Mouse (Mus musculus) colon, adult 2 months (tissue): ENCODE data around the gene Tat. TPM values are rescaled to one million over a fixed set of nuclear protein-coding genes. Genes with fewer than 3 reads are reported as not detected.

ENCODE experiments used
- polyA plus RNA-seq: library from polyadenylated mRNA; depleted of rRNA; stranded (reverse); fragments of >200 nt; gene quantifications from 2 replicates; pipeline ENCODE4 v1.2.3, GENCODE M21; 2012; rRNA removed

The Tat gene
- polyA plus RNA-seq, result 13.1 and 20.7 TPM in 2 replicates

GRCm38 (mm10) chr8:109990224-109990623, at the start of gene Tat:
Gene Tat, plus strand, starts transcription at chr8:109990437.

GRCm38 (mm10) chr8:109961693-109962367, 28.4 kb upstream of the Tat start, which contains the start of gene Marveld3:
Gene Marveld3, minus strand, starts transcription at chr8:109962203.

DNA sequence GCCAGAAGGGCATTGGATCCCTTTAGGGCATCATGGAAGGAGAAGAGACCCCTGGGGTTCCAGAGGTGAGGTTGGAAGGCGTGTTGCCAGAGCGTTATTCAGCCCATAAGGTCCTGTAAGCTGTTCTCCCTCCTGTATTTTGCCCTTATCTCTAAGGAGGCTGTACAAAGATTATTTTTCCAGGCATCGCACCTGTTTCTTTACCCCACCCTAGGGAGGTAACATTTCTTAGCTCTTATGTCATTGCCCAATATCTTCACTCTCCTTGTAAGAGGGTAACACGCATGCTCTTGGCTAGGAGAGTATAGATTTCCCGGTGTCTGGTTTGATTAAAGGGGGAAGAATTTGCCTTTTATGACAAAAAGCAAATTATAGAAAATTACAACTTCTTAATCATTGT, 49.4 kb downstream of the Tat start, which contains the start of gene Chst4:
TSS of gene Chst4 (minus strand) at position 82 of the 400 bp plus-strand sequence.

Other genes with a start within 250 kb of the Tat start
- 21.0 and 21.6 TPM in 2 replicates for gene Ap1g1, start 211.9 kb upstream of the Tat start, polyA plus RNA-seq
- gene Phlpp2, start 121.9 kb upstream of the Tat start, polyA plus RNA-seq, result 13.4 and 13.8 TPM in 2 replicates
- 47.6 and 50.9 TPM in 2 replicates for gene Marveld3, start 28.2 kb upstream of the Tat start, polyA plus RNA-seq
- gene Chst4, start 49.3 kb downstream of the Tat start, polyA plus RNA-seq, result 119 and 169 TPM in 2 replicates
- gene Zfp612, start 89.3 kb downstream of the Tat start, polyA plus RNA-seq, result 2.1 TPM in 2 replicates
- gene Gm21964, start 110.8 kb downstream of the Tat start, polyA plus RNA-seq, result not detected in 2 replicates
- not detected in 2 replicates for gene Gm17720, start 112.3 kb downstream of the Tat start, polyA plus RNA-seq
- 11.1 and 14.7 TPM in 2 replicates for gene Calb2, start 177.8 kb downstream of the Tat start, polyA plus RNA-seq
- 2.8 and 3.7 TPM in 2 replicates for gene Cmtr2, start 225.2 kb downstream of the Tat start, polyA plus RNA-seq